Comparison of ENCODE assay signal across 10 mouse cellular contexts in genomic region chr9:49715121-49715520, GRCm38 (mm10).
DNase-seq lines count a peak whose midpoint lies in the region; ATAC-seq and TF ChIP-seq lines count a peak whose summit lies in the region.
"Had no signal": no experiment of that assay in that cellular context is flagged by ENCODE, and none has a peak within 500 bp of the region (broad histone marks: within the 10 kb centered on the region; RNA-seq: fewer than 3 reads in every experiment).

No protein-coding gene starts in this region.

- peak; percentile 56 for DNase-seq in cerebellum, adult 11 months
- no peak for DNase-seq in layer of hippocampus, adult 2 months (ENCODE audit: low spot score in 2 of 2)
- DNase-seq in layer of hippocampus, adult 18-20 months (ENCODE audit: low spot score in 2 of 2), result no peak
- DNase-seq in ZHBTc4 (ENCODE audit: low read depth, low spot score), result peak; percentile 79
- peak; percentile 56 for DNase-seq in kidney, postnatal 10 days
- no peak for DNase-seq in frontal cortex, adult 2 months (ENCODE audit: extremely low spot score in 1 of 2, low spot score in 1 of 2)
- DNase-seq in embryo, embryonic 11 days, result no peak
- DNase-seq: retina, postnatal 1 day had no signal

- H3K27ac ChIP-seq in layer of hippocampus, adult 2 months, result no peak overlapping the region
- H3K27ac ChIP-seq: limb, embryonic 15.5 days had no signal

- no peak overlapping the region for H3K4me3 ChIP-seq in layer of hippocampus, adult 2 months
- H3K4me3 ChIP-seq: limb, embryonic 15.5 days had no signal

- peak; percentile 36 for TF ChIP-seq CTCF in layer of hippocampus, adult 2 months (conservative IDR thresholded peaks at IDR 0.05)

- ATAC-seq in cerebellum, adult (ENCODE audit: insufficient number of reproducible peaks, low FRiP score, low TSS enrichment), result no peak; the same call in 1 of the 2 replicates

Comparison
In these comparisons a context has a peak if more than half of its experiments do, and no peak if none do; other contexts are left out.
1. DNase-seq: peak in cerebellum, adult 11 months (single experiment), ZHBTc4 (single experiment) and kidney, postnatal 10 days (single experiment); none in layer of hippocampus, adult 2 months (0 of 2), layer of hippocampus, adult 18-20 months (0 of 2), frontal cortex, adult 2 months (0 of 2) and embryo, embryonic 11 days (single experiment).